Mouse (Mus musculus) urinary bladder, postnatal 10 days (tissue): Measurements from ENCODE around the gene Cpsf7.

Experiments
- DNase-seq: peaks from one replicate; pipeline ENCODE4 v3.0.0; 2022; ENCODE audit warnings: low spot score

Cpsf7 gene

GRCm38 (mm10) chr19:10560108-10560507 is 35.0 kb downstream of the Cpsf7 start:
- no peak for DNase-seq

GRCm38 (mm10) chr19:10561558-10562314 is 36.7 kb downstream of the Cpsf7 start:
- DNase-seq = no peak

GRCm38 (mm10) chr19:10562351-10562750 is 37.3 kb downstream of the Cpsf7 start:
- DNase-seq = no peak

GRCm38 (mm10) chr19:10564278-10564677 is 39.2 kb downstream of the Cpsf7 start:
- DNase-seq = no peak

GRCm38 (mm10) chr19:10565217-10565616 is 40.2 kb downstream of the Cpsf7 start:
- no peak for DNase-seq

- DNase-seq = no peak
Observed at GRCm38 (mm10) chr19:10569627-10570026, 44.6 kb downstream of the Cpsf7 start.

- DNase-seq = peak; percentile 62
Observed at GRCm38 (mm10) chr19:10576690-10577561, 51.9 kb downstream of the Cpsf7 start, which contains the start of the genes Cyb561a3 and Tmem138. Cyb561a3 (plus strand) TSS chr19:10577172. Tmem138 (minus strand) TSS chr19:10577362.

GRCm38 (mm10) chr19:10580102-10580501 is 55.0 kb downstream of the Cpsf7 start:
- DNase-seq = no peak

- no peak for DNase-seq
Observed at GRCm38 (mm10) chr19:10580761-10581160, 55.7 kb downstream of the Cpsf7 start.

- no peak for DNase-seq
Observed at GRCm38 (mm10) chr19:10581984-10582383, 56.9 kb downstream of the Cpsf7 start.

GRCm38 (mm10) chr19:10583550-10584146 is 58.6 kb downstream of the Cpsf7 start:
- no peak for DNase-seq

- no peak for DNase-seq
Observed at GRCm38 (mm10) chr19:10585112-10585511, 60.0 kb downstream of the Cpsf7 start.

- no peak for DNase-seq
Observed at GRCm38 (mm10) chr19:10587231-10587630, 62.2 kb downstream of the Cpsf7 start.

- no peak for DNase-seq
Observed at GRCm38 (mm10) chr19:10589127-10589857, 64.2 kb downstream of the Cpsf7 start.

GRCm38 (mm10) chr19:10590301-10590700 is 65.2 kb downstream of the Cpsf7 start:
- no peak for DNase-seq

- DNase-seq = no peak
Observed at GRCm38 (mm10) chr19:10591659-10592377, 66.8 kb downstream of the Cpsf7 start.
